ENCODE assay signal across 12 mouse cellular contexts in the genomic region with DNA sequence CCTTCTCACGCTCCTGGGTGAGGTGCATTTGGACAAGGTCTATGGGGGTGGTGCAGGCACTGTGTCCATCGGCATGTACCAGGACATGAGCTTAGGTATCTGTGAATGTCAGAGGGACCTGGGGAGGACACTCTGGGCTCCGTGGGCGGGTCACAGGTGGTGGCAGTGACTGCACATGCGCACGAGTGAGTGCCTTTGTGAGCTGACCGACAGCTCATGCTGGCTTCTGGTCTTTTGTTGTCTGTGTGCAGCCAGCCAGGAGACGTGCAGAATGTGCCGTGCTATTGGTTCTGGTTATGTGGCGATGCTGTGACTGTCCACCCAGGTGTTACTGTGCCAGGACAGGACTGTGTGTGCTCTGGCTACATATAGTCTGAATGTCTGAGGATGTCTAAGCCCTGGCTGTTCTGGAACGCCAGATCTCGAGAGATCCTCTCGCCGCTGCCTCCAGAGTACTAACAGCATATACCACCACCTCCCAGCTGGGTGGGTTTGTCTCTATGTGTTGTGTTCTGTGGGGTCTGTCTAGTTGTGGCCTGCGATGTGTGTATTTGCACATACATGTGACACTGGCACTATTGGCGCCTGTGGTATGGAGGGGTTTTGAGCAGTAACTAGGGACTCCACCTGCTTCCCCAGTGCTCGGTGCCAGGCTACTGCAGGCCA. TPM values are rescaled to one million over a fixed set of nuclear protein-coding genes. Genes with fewer than 3 reads are reported as not detected.
A peak's percentile ranks its signal among the peaks of the same experiment; 100 is the strongest.
DNase-seq lines count a peak whose midpoint lies in the region; ATAC-seq and TF ChIP-seq lines count a peak whose summit lies in the region.
"Had no signal": no experiment of that assay in that cellular context is flagged by ENCODE, and none has a peak within 500 bp of the region (broad histone marks: within the 10 kb centered on the region; RNA-seq: fewer than 3 reads in every experiment).

No protein-coding gene starts in this region.

- ATAC-seq in forebrain, embryonic 13.5 days = peak; percentile 9; the same call in 1 of the 2 replicates
- peak; percentile 26 for ATAC-seq in midbrain, embryonic 11.5 days (ENCODE audit: low FRiP score)

- WGBS in forebrain, embryonic 13.5 days = 15% methylated on average over 17 of the region's 17 CpGs
- WGBS in midbrain, embryonic 11.5 days = 35% methylated on average over 17 of the region's 17 CpGs
- WGBS in heart, adult 2 months = 93% methylated on average over 17 of the region's 17 CpGs

- no peak for TF ChIP-seq CTCF in left cerebral cortex, adult 2 months (IDR thresholded peaks at IDR 0.05)
- no peak for TF ChIP-seq CTCF in heart, adult 2 months (IDR thresholded peaks at IDR 0.05)

- H3K4me1 ChIP-seq in forebrain, embryonic 13.5 days = peaks cover 72% of the 10 kb centered on the region
- peaks cover 46% of the 10 kb centered on the region for H3K4me1 ChIP-seq in midbrain, embryonic 11.5 days (ENCODE audit: control insufficient read depth, insufficient read depth, low read length)
- H3K4me1 ChIP-seq in heart, adult 2 months (ENCODE audit: control insufficient read depth, insufficient read depth, low read length) = no peaks in the 10 kb centered on the region

- H3K36me3 ChIP-seq in forebrain, embryonic 13.5 days (ENCODE audit: poor library complexity, severe bottlenecking) = peaks cover 24% of the 10 kb centered on the region
- peaks cover 6% of the 10 kb centered on the region for H3K36me3 ChIP-seq in midbrain, embryonic 11.5 days (ENCODE audit: control insufficient read depth, insufficient read depth, low read length)
- no peaks in the 10 kb centered on the region for H3K36me3 ChIP-seq in heart, adult 2 months (ENCODE audit: control insufficient read depth, insufficient read depth, low read length)
- H3K36me3 ChIP-seq: liver, embryonic 13.5 days had no signal

- H3K9me3 ChIP-seq in forebrain, embryonic 13.5 days (replicated peaks) = no peaks in the 10 kb centered on the region
- H3K9me3 ChIP-seq in midbrain, embryonic 11.5 days (ENCODE audit: control insufficient read depth, low read length) = no peaks in the 10 kb centered on the region
- H3K9me3 ChIP-seq: heart, embryonic 12.5 days; liver, embryonic 13.5 days had no signal

- peak overlapping the region; percentile 38 for H3K9ac ChIP-seq in forebrain, embryonic 13.5 days
- H3K9ac ChIP-seq in midbrain, embryonic 11.5 days (ENCODE audit: low read length) = peak overlapping the region; percentile 2
- H3K9ac ChIP-seq in heart, adult 2 months (ENCODE audit: low read depth, low read length) = no peak overlapping the region
- H3K9ac ChIP-seq: heart, embryonic 12.5 days; liver, embryonic 13.5 days had no signal

- H3K27me3 ChIP-seq in forebrain, embryonic 13.5 days = no peaks in the 10 kb centered on the region
- H3K27me3 ChIP-seq in midbrain, embryonic 11.5 days (ENCODE audit: control insufficient read depth, insufficient read depth, low read length) = no peaks in the 10 kb centered on the region
- H3K27me3 ChIP-seq in heart, adult 2 months (ENCODE audit: control insufficient read depth, insufficient read depth, low read length) = no peaks in the 10 kb centered on the region
- H3K27me3 ChIP-seq: heart, embryonic 12.5 days; liver, embryonic 13.5 days had no signal

- TF ChIP-seq EP300 in heart, adult 2 months (IDR thresholded peaks at IDR 0.05; ENCODE audit: insufficient read depth, low read depth, low read length) = no peak

- intact Hi-C loops in left cerebral cortex, adult 2 months (cut with DNase I) = no loop called here
- intact Hi-C loops in left cerebral cortex, postnatal 10 days (cut with DNase I) = no loop called here
- intact Hi-C loops in heart, adult 2 months (cut with DNase I) = no loop called here

- no peaks in the 10 kb centered on the region for H3K79me2 ChIP-seq in heart, adult 2 months (replicated peaks; ENCODE audit: control insufficient read depth, insufficient read depth, low read length)

- no peak overlapping the region for H3K4me3 ChIP-seq in left cerebral cortex, adult 2 months
- no peak overlapping the region for H3K4me3 ChIP-seq in forebrain, embryonic 13.5 days
- H3K4me3 ChIP-seq in midbrain, embryonic 11.5 days (ENCODE audit: low read depth, low read length) = no peak overlapping the region
- H3K4me3 ChIP-seq in heart, adult 2 months = no peak overlapping the region
- H3K4me3 ChIP-seq: heart, embryonic 12.5 days; liver, embryonic 13.5 days had no signal

- H3K27ac ChIP-seq in left cerebral cortex, adult 2 months = peak overlapping the region; percentile 32; the same call in 1 of the 2 replicates
- H3K27ac ChIP-seq in forebrain, embryonic 13.5 days = peak overlapping the region; percentile 97
- H3K27ac ChIP-seq in midbrain, embryonic 11.5 days (ENCODE audit: low read depth, low read length) = peak overlapping the region; percentile 89
- no peak overlapping the region for H3K27ac ChIP-seq in heart, adult 2 months
- H3K27ac ChIP-seq: liver, embryonic 13.5 days had no signal

- TF ChIP-seq POLR2A in heart, adult 2 months (IDR thresholded peaks at IDR 0.05; ENCODE audit: insufficient read depth, low read depth, low read length) = no peak

- peak overlapping the region; percentile 49 for H3K4me2 ChIP-seq in forebrain, embryonic 13.5 days
- H3K4me2 ChIP-seq in midbrain, embryonic 11.5 days = peak overlapping the region; percentile 26; the same call in 1 of the 2 replicates
- H3K4me2 ChIP-seq: heart, embryonic 12.5 days; liver, embryonic 13.5 days had no signal

- DNase-seq in left cerebral cortex, adult 2 months (ENCODE audit: extremely low spot score in 1 of 2, low spot score in 2 of 2) = peak in 1 of 2 experiments; percentile 48
- DNase-seq in left cerebral cortex, postnatal 10 days (ENCODE audit: extremely low spot score in 1 of 2, low spot score in 2 of 2) = no peak
- DNase-seq in midbrain, embryonic 11.5 days (ENCODE audit: low spot score, missing footprints) = peak; percentile 89
- DNase-seq in retina, postnatal 1 day = peak; percentile 50
- DNase-seq in urinary bladder, postnatal 14 days (ENCODE audit: low spot score) = no peak
- no peak for DNase-seq in thymus, postnatal 36 days
- no peak for DNase-seq in heart, adult 2 months
- DNase-seq: cerebellum, postnatal 25 days; liver, embryonic 13.5 days; spleen, adult 18-20 months had no signal

RNA-seq across cellular contexts. Expression of a gene that starts 11.4 kb away (rescaled TPM):
- total RNA-seq in left cerebral cortex, adult 2 months (2021) = 10 to 100 TPM; 68.1 to 71.3 TPM
- 10 to 100 TPM; 44.5 to 45.2 TPM for total RNA-seq in left cerebral cortex, postnatal 10 days (2021)
- 7.4 and 7.7 TPM in 2 replicates for polyA plus RNA-seq in forebrain, embryonic 13.5 days (2015; fragmentation: Nextera tagmentation; extraction: Ambion mirVana)
- 6.3 and 8.3 TPM in 2 replicates for polyA plus RNA-seq in midbrain, embryonic 11.5 days (2014; fragmentation: Nextera tagmentation; extraction: Ambion mirVana)
- total RNA-seq in heart, adult 2 months (2021) = 1 to 10 TPM; 4.6 to 4.9 TPM
- 5.1 and 8.1 TPM in 2 replicates for polyA plus RNA-seq in heart, adult 2 months (2012; rRNA removed)

RNA-seq across cellular contexts. Expression of a gene that starts 29.2 kb away (rescaled TPM):
- 10 to 100 TPM; 44.9 to 45.9 TPM for total RNA-seq in left cerebral cortex, adult 2 months (2021)
- total RNA-seq in left cerebral cortex, postnatal 10 days (2021) = 10 to 100 TPM; 41.8 to 42.9 TPM
- 44.9 and 48.0 TPM in 2 replicates for polyA plus RNA-seq in forebrain, embryonic 13.5 days (2015; fragmentation: Nextera tagmentation; extraction: Ambion mirVana)
- 40.0 and 43.5 TPM in 2 replicates for polyA plus RNA-seq in midbrain, embryonic 11.5 days (2014; fragmentation: Nextera tagmentation; extraction: Ambion mirVana)
- 10 to 100 TPM; 13.9 to 14.9 TPM for total RNA-seq in heart, adult 2 months (2021)
- polyA plus RNA-seq in heart, adult 2 months (2012; rRNA removed) = 21.2 and 24.5 TPM in 2 replicates

RNA-seq across cellular contexts. Expression of a gene that starts 38.7 kb away (rescaled TPM):
- 1 to 10 TPM; 4.8 to 4.9 TPM for total RNA-seq in left cerebral cortex, adult 2 months (2021)
- 10 to 100 TPM in 1 of 2 experiments, 1 to 10 TPM in 1; 9.3 to 14.8 TPM for total RNA-seq in left cerebral cortex, postnatal 10 days (2021)
- polyA plus RNA-seq in forebrain, embryonic 13.5 days (2015; fragmentation: Nextera tagmentation; extraction: Ambion mirVana) = 253 and 270 TPM in 2 replicates
- polyA plus RNA-seq in midbrain, embryonic 11.5 days (2014; fragmentation: Nextera tagmentation; extraction: Ambion mirVana) = 250 and 254 TPM in 2 replicates
- 1 to 10 TPM; 3.1 TPM for total RNA-seq in heart, adult 2 months (2021)
- 12.2 and 17.6 TPM in 2 replicates for polyA plus RNA-seq in heart, adult 2 months (2012; rRNA removed)

RNA-seq across cellular contexts. Expression of a gene that starts 39.2 kb away (rescaled TPM):
- under 1 TPM; 0.26 to 0.61 TPM for total RNA-seq in left cerebral cortex, adult 2 months (2021)
- under 1 TPM; 0.17 to 0.59 TPM for total RNA-seq in left cerebral cortex, postnatal 10 days (2021)
- 0.20 and 0.30 TPM in 2 replicates for polyA plus RNA-seq in forebrain, embryonic 13.5 days (2015; fragmentation: Nextera tagmentation; extraction: Ambion mirVana)
- polyA plus RNA-seq in midbrain, embryonic 11.5 days (2014; fragmentation: Nextera tagmentation; extraction: Ambion mirVana) = not detected in 2 replicates
- not detected for total RNA-seq in heart, adult 2 months (2021)
- polyA plus RNA-seq in heart, adult 2 months (2012; rRNA removed) = 0.16 and 0.20 TPM in 2 replicates
- polyA plus RNA-seq: heart, embryonic 12.5 days; liver, embryonic 13.5 days had no signal

Comparison
In these comparisons a context has a peak if more than half of its experiments do, and no peak if none do; other contexts are left out.
1. DNase-seq: peak in midbrain, embryonic 11.5 days (single experiment) and retina, postnatal 1 day (single experiment); none in left cerebral cortex, postnatal 10 days (0 of 2), urinary bladder, postnatal 14 days (single experiment), thymus, postnatal 36 days (0 of 2) and heart, adult 2 months (0 of 2).
2. RNA of a gene that starts 11.4 kb away (total RNA-seq): 68.1 to 71.3 TPM in left cerebral cortex, adult 2 months and 44.5 to 45.2 TPM in left cerebral cortex, postnatal 10 days; 4.6 to 4.9 TPM in heart, adult 2 months; every median in the first group is over 4 times any median in the second.